Mouse (Mus musculus) layer of hippocampus, adult 11-12 months (tissue): ENCODE results near the gene Pak1.
A peak's percentile ranks its signal among the peaks of the same experiment; 100 is the strongest.

Experiments used
- DNase-seq: peaks from one replicate; pipeline ENCODE4 v3.0.0; 2022; ENCODE audit warnings: low spot score

Gene Pak1

DNA sequence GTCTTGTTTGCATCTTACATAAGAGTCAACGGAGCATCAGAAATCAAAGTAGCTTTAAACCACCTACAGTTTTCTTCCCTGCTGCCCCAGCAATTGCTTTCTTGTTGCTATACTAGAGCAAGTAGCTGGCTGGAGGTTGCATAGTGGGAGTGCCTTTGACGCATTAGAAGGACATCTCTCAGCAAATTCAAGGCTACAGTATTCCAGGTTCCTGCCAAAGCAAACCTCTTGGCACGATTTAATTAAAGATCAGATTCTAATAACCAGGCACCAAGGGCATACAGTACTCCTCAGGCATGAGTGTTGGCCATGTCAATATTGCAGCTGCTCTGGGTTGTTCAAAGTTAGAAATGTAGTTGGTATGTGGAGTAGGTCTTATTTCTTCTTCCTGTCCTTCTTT lies 62.0 kb downstream of the Pak1 start:
- DNase-seq: no peak

DNA sequence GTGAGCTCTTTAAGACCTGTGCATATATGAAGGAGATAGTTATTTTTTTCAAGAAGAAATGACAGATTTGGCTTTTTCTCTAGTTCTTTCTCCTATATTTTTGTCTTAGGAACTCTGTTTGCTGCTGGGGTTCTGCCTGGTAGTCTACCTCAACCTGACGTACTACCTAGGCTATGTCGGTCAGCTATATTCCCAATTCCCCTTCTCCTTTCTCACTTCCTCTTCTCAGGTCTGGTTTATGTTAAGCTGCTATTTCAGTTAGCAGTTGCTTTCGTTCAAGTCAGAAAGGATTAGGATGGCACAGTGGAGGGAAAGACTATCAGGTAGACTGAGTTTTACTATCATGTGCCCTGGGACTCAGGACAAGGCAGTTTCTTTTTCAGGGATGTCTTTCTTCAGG lies 75.2 kb downstream of the Pak1 start:
- DNase-seq: no peak

DNA sequence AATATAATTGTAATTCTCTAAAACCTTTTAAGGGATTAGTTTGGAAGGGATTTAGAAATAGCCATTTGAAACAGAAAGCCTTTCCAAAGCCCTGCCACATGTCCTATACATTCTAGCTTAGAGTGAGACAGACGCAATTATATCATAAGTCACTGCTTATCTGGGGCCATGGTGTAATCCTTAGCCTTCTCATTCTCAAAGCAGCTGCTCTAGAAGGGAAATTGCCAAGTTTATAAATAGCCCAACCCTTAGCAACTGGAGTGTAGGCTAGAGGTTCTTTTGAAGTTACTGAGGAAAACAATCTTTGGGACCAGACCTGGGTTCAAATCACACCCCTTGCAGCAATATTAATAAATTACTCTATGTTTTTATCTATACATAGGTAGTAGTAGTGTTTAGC lies 76.2 kb downstream of the Pak1 start:
- no peak for DNase-seq

DNA sequence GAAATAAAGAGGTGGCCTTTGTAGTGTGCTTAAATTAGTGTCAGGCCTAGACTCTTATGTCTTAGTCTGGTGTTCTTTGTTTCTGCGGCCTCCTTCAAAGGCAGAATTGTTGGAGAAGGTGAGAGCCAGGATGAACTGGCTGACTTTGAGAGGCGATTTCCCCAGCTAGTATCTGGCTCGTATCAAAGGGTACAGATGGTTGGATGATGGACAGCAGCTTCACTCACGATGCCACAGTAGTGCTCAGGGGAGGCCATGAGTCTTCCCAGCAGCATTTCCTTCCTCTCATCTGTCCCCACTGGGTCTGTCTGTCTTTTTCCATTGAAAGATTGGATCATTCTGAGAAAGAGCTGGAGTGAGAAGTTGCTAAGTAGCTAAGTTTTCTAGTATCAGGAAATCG lies 79.5 kb downstream of the Pak1 start:
- no peak for DNase-seq

DNA sequence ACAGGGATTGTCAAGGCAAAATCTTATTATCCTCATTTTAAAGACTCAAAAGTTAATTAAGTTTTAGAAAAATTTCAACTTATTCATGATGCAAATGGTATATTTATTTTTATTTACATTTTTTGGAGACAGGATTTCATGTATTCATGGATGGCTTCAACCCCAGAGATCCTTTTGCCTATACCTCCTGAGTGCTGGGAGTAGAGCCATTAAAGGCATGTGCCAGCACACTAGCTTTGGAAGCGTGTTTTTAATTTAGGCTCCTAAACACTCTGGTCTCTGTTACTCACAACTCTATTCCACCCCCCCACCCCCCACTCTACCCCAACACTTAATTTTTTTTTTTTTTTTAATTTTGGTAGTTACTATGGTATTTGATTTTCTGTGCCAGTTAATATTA lies 80.4 kb downstream of the Pak1 start:
- DNase-seq: no peak

DNA sequence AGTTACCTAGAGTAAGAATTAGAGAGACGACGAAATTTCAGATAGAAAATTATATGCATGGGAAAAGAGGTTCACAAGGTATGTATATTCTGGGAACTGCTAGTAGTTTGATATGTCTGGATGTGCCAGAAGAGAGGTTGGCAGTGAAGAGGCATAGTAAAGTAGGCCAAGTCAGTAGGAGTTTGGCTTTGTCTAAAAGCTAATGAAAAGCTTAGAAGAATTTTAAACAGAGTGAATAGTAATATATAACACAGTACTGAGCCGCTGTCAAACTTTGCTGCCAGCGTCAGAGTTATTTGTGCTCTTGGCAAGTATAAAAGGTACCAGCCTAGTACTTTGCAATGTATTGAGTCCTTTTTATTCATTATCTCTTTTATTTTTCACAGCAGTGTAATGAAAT lies 84.1 kb downstream of the Pak1 start:
- DNase-seq: peak; percentile 32

DNA sequence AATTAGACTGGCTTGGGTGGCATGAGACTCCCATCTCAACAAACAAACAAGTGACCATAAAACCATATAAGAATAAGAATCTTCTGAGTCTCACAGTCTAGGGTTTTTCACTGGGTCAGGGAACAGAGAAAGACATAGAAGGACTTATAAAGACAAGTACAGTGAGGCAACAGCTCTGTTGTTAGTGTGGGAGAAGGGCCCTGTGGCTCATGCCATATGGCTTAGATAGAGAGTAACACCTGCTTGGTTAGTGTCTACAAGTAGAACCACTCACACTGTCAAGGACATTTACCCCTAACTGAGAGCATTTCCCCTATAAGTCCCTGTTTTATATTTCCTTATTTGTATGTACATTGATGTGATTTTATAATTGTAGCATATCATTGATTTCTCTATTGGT lies 85.0 kb downstream of the Pak1 start:
- DNase-seq: no peak

DNA sequence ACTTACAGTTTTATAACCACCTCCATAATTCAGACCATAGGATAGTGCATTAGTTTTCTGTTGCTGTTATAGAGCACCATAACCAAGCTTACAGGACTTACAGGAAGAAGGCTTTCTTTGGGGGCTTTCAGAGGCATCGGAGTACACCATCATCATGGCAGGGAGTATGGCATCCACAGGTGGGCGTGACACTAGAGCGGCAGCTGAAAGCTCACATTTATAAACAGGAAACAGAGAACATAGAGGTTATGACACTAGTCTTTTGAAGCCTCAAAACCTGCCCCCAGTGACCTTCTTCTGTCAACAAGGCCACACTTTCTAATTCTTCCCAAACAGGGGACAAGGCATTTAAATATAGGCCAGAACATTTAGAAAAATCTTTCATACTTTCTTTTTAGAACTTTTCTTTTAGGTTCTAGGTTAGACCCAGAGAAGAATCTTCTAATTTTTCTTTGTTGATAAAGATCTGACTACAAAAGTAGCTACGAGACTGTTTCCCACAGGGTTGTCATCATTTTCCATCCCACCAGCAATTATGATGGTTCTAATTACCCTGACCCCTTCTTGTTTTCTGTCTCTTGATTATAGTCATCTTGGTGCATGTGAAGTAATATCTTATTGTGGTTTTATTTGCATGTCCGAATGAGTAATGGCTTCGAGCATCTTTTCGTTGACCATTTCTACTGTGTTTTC lies 89.7 kb downstream of the Pak1 start:
- DNase-seq: no peak

DNA sequence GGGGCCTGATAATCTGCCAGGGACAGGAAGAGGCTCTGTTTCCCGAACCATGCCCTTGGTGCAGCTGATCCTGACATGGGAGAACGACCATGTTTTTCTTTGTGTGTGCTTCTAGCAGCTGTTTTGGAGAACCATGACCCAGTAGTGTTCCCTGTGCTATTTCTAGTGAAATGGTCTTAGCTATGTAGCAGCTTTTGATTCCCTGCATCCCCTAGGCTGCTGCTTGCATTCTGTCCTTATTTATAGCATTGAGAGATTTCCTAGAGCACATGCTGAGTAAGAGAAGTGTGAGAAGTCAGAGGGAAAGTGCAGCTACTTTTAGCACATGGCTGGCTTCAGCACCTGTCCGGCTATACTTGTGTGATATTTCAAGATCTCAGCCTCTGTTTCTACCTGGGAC lies 123.3 kb downstream of the Pak1 start:
- DNase-seq: no peak

DNA sequence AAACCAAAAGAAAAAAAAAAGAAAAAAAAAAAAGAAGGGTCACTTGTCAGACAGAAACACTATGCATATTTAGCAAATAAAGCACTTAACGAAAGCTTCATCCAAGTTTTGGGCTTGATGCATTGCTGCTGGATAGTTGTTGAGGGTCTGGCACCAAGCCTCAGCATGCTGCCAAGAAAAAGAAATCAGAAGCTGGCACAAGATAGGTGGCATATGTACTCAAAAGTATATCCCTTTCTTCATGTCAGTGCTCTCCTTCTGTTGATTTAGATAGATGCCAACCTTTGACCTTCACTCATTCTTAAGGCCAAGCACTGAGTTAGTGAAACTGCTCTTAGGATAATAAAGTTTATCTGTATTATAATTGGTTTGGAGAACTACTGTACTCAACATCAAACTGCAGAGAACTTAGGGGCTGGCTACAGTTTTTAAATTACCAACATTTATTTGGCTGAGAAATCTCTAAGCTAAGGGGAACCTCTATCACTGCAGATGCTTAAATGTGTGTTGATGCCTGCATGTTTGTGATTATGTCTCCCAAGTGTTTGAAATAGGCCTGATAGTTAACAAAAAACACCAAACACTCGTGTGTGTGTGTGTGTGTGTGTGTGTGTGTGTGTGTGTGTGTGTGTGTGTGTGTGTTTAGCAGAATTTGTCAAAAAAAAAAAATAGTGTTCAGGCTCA lies 126.6 kb downstream of the Pak1 start:
- no peak for DNase-seq

DNA sequence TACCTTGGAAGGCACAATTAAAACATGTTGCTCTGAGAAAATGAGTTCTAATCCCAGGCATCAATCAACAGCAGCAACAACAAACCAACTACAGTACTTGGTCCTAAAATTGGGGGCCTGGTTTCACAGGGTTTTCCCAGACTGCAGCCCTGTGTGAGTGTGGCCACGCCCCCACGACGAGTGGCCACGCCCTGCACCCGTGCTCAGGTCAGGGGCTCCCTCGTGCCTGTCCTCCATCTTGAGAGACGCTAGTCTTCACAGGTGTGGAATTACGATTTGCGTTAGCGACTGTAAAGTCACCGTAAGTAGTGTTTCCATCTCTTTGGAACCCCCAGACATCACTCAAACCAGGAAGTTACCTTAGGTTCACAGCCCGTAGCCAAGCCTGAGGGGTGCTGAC lies 131.4 kb downstream of the Pak1 start, which contains the start of gene Gdpd4:
Gene Gdpd4, plus strand, starts transcription at position 214 of the 400 bp plus-strand sequence.
- DNase-seq: no peak

DNA sequence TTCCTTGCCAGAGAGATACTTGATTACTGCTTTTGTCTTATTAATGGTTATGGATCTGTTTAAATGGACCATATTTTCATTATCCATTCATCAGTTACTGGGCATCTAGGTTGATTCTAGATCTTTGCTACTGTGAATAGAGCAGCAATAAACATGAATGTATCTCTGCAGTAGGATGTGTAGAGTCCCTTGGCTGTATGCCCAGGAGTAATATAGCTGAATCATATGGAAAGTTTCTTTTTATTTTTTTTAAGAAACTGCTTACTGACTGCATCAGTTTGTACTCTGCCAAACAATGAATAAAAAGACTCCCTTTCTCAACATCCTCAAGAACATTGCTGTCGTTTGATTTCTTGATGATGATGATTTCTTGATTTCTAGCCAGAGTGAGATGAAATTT lies 137.5 kb downstream of the Pak1 start:
- no peak for DNase-seq

DNA sequence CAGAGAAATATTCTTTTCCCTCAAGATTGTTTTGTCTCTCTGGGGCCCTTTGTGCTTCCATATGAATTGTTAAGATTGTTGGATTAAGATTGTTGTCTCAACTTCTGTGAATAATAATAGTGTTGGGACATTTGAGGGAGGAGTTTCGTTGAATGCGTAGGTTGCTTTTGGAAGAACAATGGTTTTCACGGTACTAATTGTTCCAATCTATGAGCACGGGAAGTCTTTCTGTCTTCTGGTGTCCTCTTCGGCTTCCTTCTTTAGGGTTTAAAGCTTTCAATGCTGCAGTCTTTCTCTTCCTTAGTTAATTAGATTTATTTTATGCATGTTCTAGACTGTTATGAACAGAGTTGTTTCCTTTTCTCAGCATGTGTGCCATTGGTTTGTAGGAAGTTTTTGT lies 138.6 kb downstream of the Pak1 start:
- no peak for DNase-seq

DNA sequence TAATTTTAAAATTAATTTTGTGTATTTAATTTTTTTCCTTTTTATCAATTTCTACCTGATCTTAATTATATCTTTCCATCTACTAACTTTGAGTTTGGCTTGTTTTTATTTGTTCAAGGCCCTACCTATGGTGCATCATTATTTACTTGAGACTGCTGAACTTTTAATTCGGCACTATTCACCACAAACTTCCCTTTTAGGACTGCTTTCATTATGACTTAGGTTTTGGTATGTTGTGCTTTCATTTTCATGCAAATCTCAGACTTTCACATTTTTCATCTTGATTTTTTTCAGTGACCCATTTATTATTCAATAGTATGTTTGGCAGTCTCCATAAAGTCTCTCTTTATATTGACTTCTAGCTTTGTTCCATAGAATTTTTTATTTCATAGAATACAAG lies 156.1 kb downstream of the Pak1 start:
- no peak for DNase-seq
